Mouse (Mus musculus): Measurements from ENCODE around the gene Ifi213. TPM values are rescaled to one million over a fixed set of nuclear protein-coding genes. Genes with fewer than 3 reads are reported as not detected.
"Not testable (repeated sequence)": the region's sequence is repeated elsewhere in the genome, so short reads cannot be mapped to it uniquely, and the experiment has no call there.

Gene Ifi213
- polyA plus RNA-seq (2015; fragmentation: Nextera tagmentation; extraction: Ambion mirVana) = 0.14 TPM in 1 of 2 replicates, not detected in the other

- 61% methylated on average over 3 of the region's 3 CpGs for WGBS
Measured at GRCm38 (mm10) chr1:173598838-173599494, at the start of gene Ifi213. Gene Ifi213 (minus strand): TSS chr1:173599274.

GRCm38 (mm10) chr1:173645393-173645792 is 46.3 kb upstream of the Ifi213 start:
- H3K4me2 ChIP-seq = no peak overlapping the region
- H3K4me3 ChIP-seq (replicated peaks) = no peak overlapping the region
- WGBS = 72% methylated on average over 2 of the region's 2 CpGs
- H3K27ac ChIP-seq = no peak overlapping the region
- ATAC-seq (replicated peaks; ENCODE audit: low FRiP score) = no peak
- no peaks in the 10 kb centered on the region for H3K4me1 ChIP-seq
- no peak overlapping the region for H3K9ac ChIP-seq
- H3K9me3 ChIP-seq (replicated peaks) = no peaks in the 10 kb centered on the region
- H3K36me3 ChIP-seq = no peaks in the 10 kb centered on the region
- H3K27me3 ChIP-seq = no peaks in the 10 kb centered on the region

More at GRCm38 (mm10) chr1:173598838-173599494, at the start of gene Ifi213:
- not testable (repeated sequence) for H3K27me3 ChIP-seq; H3K27ac ChIP-seq; H3K4me1 ChIP-seq; H3K36me3 ChIP-seq; H3K9ac ChIP-seq; ATAC-seq (replicated peaks; ENCODE audit: low FRiP score); H3K4me3 ChIP-seq (replicated peaks); H3K4me2 ChIP-seq; H3K9me3 ChIP-seq (replicated peaks)

- no peak overlapping the region for H3K27ac ChIP-seq
- H3K9me3 ChIP-seq (replicated peaks) = no peaks in the 10 kb centered on the region
- ATAC-seq (replicated peaks; ENCODE audit: low FRiP score) = no peak
- H3K9ac ChIP-seq = no peak overlapping the region
- H3K4me1 ChIP-seq = no peaks in the 10 kb centered on the region
- H3K27me3 ChIP-seq = no peaks in the 10 kb centered on the region
- H3K36me3 ChIP-seq = no peaks in the 10 kb centered on the region
- no peak overlapping the region for H3K4me2 ChIP-seq
- no peak overlapping the region for H3K4me3 ChIP-seq (replicated peaks)
- WGBS = 85% methylated on average over 5 of the region's 5 CpGs
Measured at GRCm38 (mm10) chr1:173633969-173634645, 35.0 kb upstream of the Ifi213 start.

- H3K9me3 ChIP-seq (replicated peaks); H3K36me3 ChIP-seq; H3K4me3 ChIP-seq (replicated peaks); H3K27ac ChIP-seq; ATAC-seq (replicated peaks; ENCODE audit: low FRiP score); H3K9ac ChIP-seq; H3K4me2 ChIP-seq; H3K4me1 ChIP-seq; H3K27me3 ChIP-seq: not testable (repeated sequence)
- 76% methylated on average over 2 of the region's 2 CpGs for WGBS
Measured at GRCm38 (mm10) chr1:173630622-173631021, 31.5 kb upstream of the Ifi213 start, which contains the start of gene Ifi209. Gene Ifi209 (plus strand): TSS chr1:173630917.

- H3K27ac ChIP-seq = no peak overlapping the region
- H3K4me3 ChIP-seq (replicated peaks) = no peak overlapping the region
- no peaks in the 10 kb centered on the region for H3K4me1 ChIP-seq
- no peak overlapping the region for H3K9ac ChIP-seq
- H3K4me2 ChIP-seq = no peak overlapping the region
- 72% methylated on average over 2 of the region's 2 CpGs for WGBS
- no peak for ATAC-seq (replicated peaks; ENCODE audit: low FRiP score)
- H3K27me3 ChIP-seq = no peaks in the 10 kb centered on the region
- no peaks in the 10 kb centered on the region for H3K9me3 ChIP-seq (replicated peaks)
- no peaks in the 10 kb centered on the region for H3K36me3 ChIP-seq
Measured at GRCm38 (mm10) chr1:173626686-173627085, 27.6 kb upstream of the Ifi213 start.

- no peaks in the 10 kb centered on the region for H3K36me3 ChIP-seq
- ATAC-seq (replicated peaks; ENCODE audit: low FRiP score) = no peak
- 90% methylated on average over 2 of the region's 2 CpGs for WGBS
- no peaks in the 10 kb centered on the region for H3K9me3 ChIP-seq (replicated peaks)
- H3K4me2 ChIP-seq = no peak overlapping the region
- no peaks in the 10 kb centered on the region for H3K27me3 ChIP-seq
- no peak overlapping the region for H3K9ac ChIP-seq
- H3K4me3 ChIP-seq (replicated peaks) = no peak overlapping the region
- no peak overlapping the region for H3K27ac ChIP-seq
- H3K4me1 ChIP-seq = no peaks in the 10 kb centered on the region
Measured at GRCm38 (mm10) chr1:173624052-173624451, 25.0 kb upstream of the Ifi213 start.

- not testable (repeated sequence) for H3K27me3 ChIP-seq; H3K36me3 ChIP-seq; H3K9me3 ChIP-seq (replicated peaks); H3K9ac ChIP-seq; ATAC-seq (replicated peaks; ENCODE audit: low FRiP score); H3K27ac ChIP-seq; H3K4me2 ChIP-seq; H3K4me1 ChIP-seq; H3K4me3 ChIP-seq (replicated peaks)
- 71% methylated on average over 2 of the region's 2 CpGs for WGBS
Measured at GRCm38 (mm10) chr1:173622216-173622615, 23.1 kb upstream of the Ifi213 start.

GRCm38 (mm10) chr1:173610291-173610690 is 11.2 kb upstream of the Ifi213 start:
- not testable (repeated sequence) for H3K4me3 ChIP-seq (replicated peaks); H3K27ac ChIP-seq; H3K9ac ChIP-seq; H3K4me2 ChIP-seq; ATAC-seq (replicated peaks; ENCODE audit: low FRiP score); H3K36me3 ChIP-seq; H3K9me3 ChIP-seq (replicated peaks); H3K27me3 ChIP-seq; H3K4me1 ChIP-seq
- 71% methylated on average over 3 of the region's 3 CpGs for WGBS

- not testable (repeated sequence) for H3K4me1 ChIP-seq; H3K4me3 ChIP-seq (replicated peaks); H3K27me3 ChIP-seq; H3K27ac ChIP-seq; ATAC-seq (replicated peaks; ENCODE audit: low FRiP score); H3K4me2 ChIP-seq; H3K9me3 ChIP-seq (replicated peaks); H3K9ac ChIP-seq; H3K36me3 ChIP-seq
- 83% methylated on average over 2 of the region's 2 CpGs for WGBS
Measured at GRCm38 (mm10) chr1:173589698-173590097, 9.4 kb downstream of the Ifi213 start.

- Histone ChIP-seq H3K4me1 (no peaks in the 10 kb centered on the region), H3K27ac (no peak overlapping the region), H3K4me3 (replicated peaks) (no peak overlapping the region), H3K4me2 (no peak overlapping the region), H3K9ac (no peak overlapping the region), H3K36me3 (no peaks in the 10 kb centered on the region), H3K27me3 (no peaks in the 10 kb centered on the region), H3K9me3 (replicated peaks) (peaks cover 26% of the 10 kb centered on the region)
- WGBS = 93% methylated on average over 26 of the region's 26 CpGs
- ATAC-seq (replicated peaks; ENCODE audit: low FRiP score) = no peak
Measured at GRCm38 (mm10) chr1:173579921-173580585, 19.0 kb downstream of the Ifi213 start.

- H3K4me1 ChIP-seq = no peaks in the 10 kb centered on the region
- 94% methylated on average over 9 of the region's 9 CpGs for WGBS
Measured at GRCm38 (mm10) chr1:173579079-173579478, 20.0 kb downstream of the Ifi213 start.

GRCm38 (mm10) chr1:173550491-173551050 is 48.5 kb downstream of the Ifi213 start:
- 80% methylated on average over 5 of the region's 5 CpGs for WGBS
- not testable (repeated sequence) for H3K27me3 ChIP-seq; H3K4me2 ChIP-seq; H3K9ac ChIP-seq; ATAC-seq (replicated peaks; ENCODE audit: low FRiP score); H3K4me3 ChIP-seq (replicated peaks); H3K27ac ChIP-seq; H3K4me1 ChIP-seq; H3K9me3 ChIP-seq (replicated peaks); H3K36me3 ChIP-seq

More at GRCm38 (mm10) chr1:173579079-173579478, 20.0 kb downstream of the Ifi213 start:
- Histone ChIP-seq H3K27me3 (no peaks in the 10 kb centered on the region), H3K9ac (no peak overlapping the region), H3K9me3 (replicated peaks) (peaks cover 26% of the 10 kb centered on the region), H3K4me2 (no peak overlapping the region), H3K36me3 (no peaks in the 10 kb centered on the region), H3K4me3 (replicated peaks) (no peak overlapping the region), H3K27ac (no peak overlapping the region)
- ATAC-seq (replicated peaks; ENCODE audit: low FRiP score) = no peak
